Mouse (Mus musculus) embryonic facial prominence, embryonic 12.5 days (tissue): ENCODE measurements around the gene Cir1. TPM values are rescaled to one million over a fixed set of nuclear protein-coding genes. Genes with fewer than 3 reads are reported as not detected.
A peak's percentile ranks its signal among the peaks of the same experiment; 100 is the strongest.

Source experiments
- ATAC-seq: fragments of 200-750 bp; cut with Nextera tagmentation; 2 replicates; pipeline ENCODE4 v1.8.0; 2017; ENCODE audit not compliant: insufficient number of reproducible peaks, insufficient read depth, low FRiP score, low TSS enrichment
- H3K27ac ChIP-seq: fragments of 300-500 bp; sonication (generic); 2 replicates; pipeline ENCODE4 v1.5.1; 2016; ENCODE audit warnings: mild to moderate bottlenecking
- H3K27me3 ChIP-seq: fragments of 300-500 bp; sonication (generic); 2 replicates; pipeline ENCODE4 v1.6.1; 2016; ENCODE audit warnings: mild to moderate bottlenecking, moderate library complexity
- H3K36me3 ChIP-seq: fragments of 300-500 bp; sonication (generic); 2 replicates; pipeline ENCODE4 v1.6.1; 2016; ENCODE audit warnings: mild to moderate bottlenecking
- H3K4me1 ChIP-seq: fragments of 300-500 bp; sonication (generic); 2 replicates; pipeline ENCODE4 v1.6.1; 2016
- H3K4me2 ChIP-seq: fragments of 300-500 bp; sonication (generic); replicated peaks from 2 replicates; pipeline ENCODE4 v1.6.1; 2016; ENCODE audit warnings: mild to moderate bottlenecking, moderate library complexity
- H3K4me3 ChIP-seq: fragments of 300-500 bp; sonication (generic); 2 replicates; pipeline ENCODE4 v1.5.1; 2016; ENCODE audit warnings: mild to moderate bottlenecking
- H3K9ac ChIP-seq: fragments of 300-500 bp; sonication (generic); 2 replicates; pipeline ENCODE4 v1.6.1; 2016; ENCODE audit warnings: mild to moderate bottlenecking, moderate library complexity
- H3K9me3 ChIP-seq: fragments of 300-500 bp; sonication (generic); 2 replicates; pipeline ENCODE4 v1.6.1; 2016; ENCODE audit warnings: mild to moderate bottlenecking, moderate library complexity
- WGBS: fragments of 180-500 bp; shearing (Covaris S2); methylation state at CpG from one replicate; pipeline ENCODE4 v1.1.7; 2016; 5-methylcytosine and 5-hydroxymethylcytosine counted together
- polyA plus RNA-seq: library from polyadenylated mRNA; unstranded; fragments of >200 nt; fragmentation: Nextera tagmentation; extraction: Ambion mirVana; gene quantifications from 2 replicates; pipeline ENCODE4 v1.2.1, GENCODE M21; 2016

The Cir1 gene
- polyA plus RNA-seq, 1 experiment from 2014 or later = 29.7 TPM

DNA sequence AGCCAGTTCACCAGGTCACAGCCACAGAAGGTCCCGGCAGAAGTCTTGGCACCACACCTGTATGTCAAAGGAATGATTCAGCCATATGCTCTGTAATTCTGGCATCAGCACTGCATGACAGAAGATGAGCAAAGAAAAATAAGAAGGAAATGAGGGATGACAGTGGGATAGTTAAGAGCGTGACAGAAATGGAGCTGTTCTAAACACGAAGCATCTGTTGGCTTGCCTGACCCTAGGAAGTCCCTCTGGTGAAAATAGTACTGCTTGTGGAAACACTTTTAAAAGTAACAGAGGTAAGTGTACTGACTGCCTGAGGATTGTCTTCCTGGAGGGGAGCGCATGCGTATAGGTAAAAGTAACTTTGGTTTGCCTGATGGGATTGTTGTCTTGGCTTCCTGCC lies 31.2 kb upstream of the Cir1 start:
- no peak for ATAC-seq
- no peak overlapping the region for H3K4me2 ChIP-seq
- H3K36me3 ChIP-seq = no peaks in the 10 kb centered on the region
- H3K4me3 ChIP-seq = no peak overlapping the region
- no peaks in the 10 kb centered on the region for H3K9me3 ChIP-seq
- H3K27me3 ChIP-seq = no peaks in the 10 kb centered on the region
- no peak overlapping the region for H3K27ac ChIP-seq
- 85% methylated on average over 5 of the region's 5 CpGs for WGBS
- no peak overlapping the region for H3K9ac ChIP-seq
- H3K4me1 ChIP-seq = peaks cover 4% of the 10 kb centered on the region

- H3K27me3 ChIP-seq = no peaks in the 10 kb centered on the region
- ATAC-seq = no peak
- no peak overlapping the region for H3K4me3 ChIP-seq
- H3K9me3 ChIP-seq = no peaks in the 10 kb centered on the region
- H3K9ac ChIP-seq = no peak overlapping the region
- no peaks in the 10 kb centered on the region for H3K36me3 ChIP-seq
- H3K4me1 ChIP-seq = no peaks in the 10 kb centered on the region
- WGBS = 71% methylated on average over 8 of the region's 8 CpGs
- H3K4me2 ChIP-seq = no peak overlapping the region
- H3K27ac ChIP-seq = no peak overlapping the region
These were observed 25.9 kb upstream of the Cir1 start for GRCm38 (mm10) chr2:73338415-73338814.

DNA sequence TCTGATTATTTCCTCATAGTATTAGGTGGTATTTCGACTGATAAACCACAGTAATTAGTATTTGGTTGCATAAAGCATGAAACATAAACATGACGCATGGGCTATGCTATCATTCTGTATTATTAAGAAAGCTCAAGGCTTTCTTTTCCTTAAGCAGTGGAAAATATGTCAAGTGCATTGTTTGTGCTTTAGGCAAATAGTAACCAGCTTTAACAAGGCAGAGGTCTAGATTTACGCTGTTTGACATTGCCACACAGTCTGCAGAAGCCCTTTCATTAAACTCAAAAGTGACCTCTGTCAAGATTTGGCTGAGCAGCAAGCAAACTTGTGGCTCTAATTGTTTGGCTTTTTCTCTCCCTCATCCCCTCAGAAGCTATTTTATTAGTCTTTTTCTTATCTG lies 23.4 kb upstream of the Cir1 start:
- 80% methylated on average over 3 of the region's 3 CpGs for WGBS
- Histone ChIP-seq H3K9me3 (no peaks in the 10 kb centered on the region), H3K4me2 (no peak overlapping the region), H3K4me3 (no peak overlapping the region), H3K36me3 (no peaks in the 10 kb centered on the region), H3K27me3 (no peaks in the 10 kb centered on the region), H3K4me1 (no peaks in the 10 kb centered on the region), H3K9ac (no peak overlapping the region), H3K27ac (no peak overlapping the region)
- ATAC-seq = no peak

DNA sequence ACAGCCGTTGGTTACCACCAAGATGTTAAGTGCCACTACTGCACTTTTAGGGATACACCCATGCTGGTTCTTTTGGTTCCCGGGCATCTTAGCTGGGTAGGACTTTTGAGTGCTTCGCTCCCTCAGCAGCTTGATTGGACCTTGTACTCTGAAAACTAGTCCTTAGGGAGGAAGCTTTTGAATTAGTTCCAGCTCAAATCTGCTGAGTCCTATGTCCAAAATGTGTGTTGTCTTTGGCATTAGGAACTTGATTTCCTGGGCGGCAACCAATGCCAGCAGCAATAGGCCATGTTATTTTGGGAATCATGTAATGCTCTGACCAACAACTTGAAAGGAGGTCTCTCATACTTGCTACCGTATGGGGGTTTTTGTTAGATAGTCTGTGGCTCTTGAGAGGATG lies 13.4 kb upstream of the Cir1 start:
- Histone ChIP-seq H3K4me1 (no peaks in the 10 kb centered on the region), H3K27me3 (no peaks in the 10 kb centered on the region), H3K4me2 (no peak overlapping the region), H3K36me3 (no peaks in the 10 kb centered on the region), H3K27ac (no peak overlapping the region), H3K9ac (no peak overlapping the region), H3K9me3 (no peaks in the 10 kb centered on the region), H3K4me3 (no peak overlapping the region)
- 85% methylated on average over 5 of the region's 5 CpGs for whole genome bisulfite sequencing
- ATAC-seq = no peak

DNA sequence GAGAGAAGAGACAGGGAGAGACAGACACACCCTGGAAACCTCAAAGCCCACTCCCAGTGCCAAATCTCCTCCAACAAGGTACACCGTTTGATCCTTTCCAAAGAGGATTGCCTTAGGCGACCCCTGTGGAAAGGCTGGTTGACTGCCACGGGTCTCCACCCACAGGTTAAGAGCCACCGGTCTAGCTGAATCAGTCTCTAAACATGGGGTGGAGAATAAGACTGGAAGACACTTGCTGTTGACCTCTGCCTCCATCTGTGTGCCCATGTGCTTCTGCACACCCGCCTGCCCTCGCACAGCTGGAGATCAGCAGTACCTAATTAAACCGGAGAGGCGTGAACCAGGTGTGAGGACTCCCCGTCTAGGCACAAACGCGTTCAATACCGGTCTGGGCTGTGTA lies 10.5 kb upstream of the Cir1 start:
- Histone ChIP-seq H3K4me1 (no peaks in the 10 kb centered on the region), H3K27me3 (no peaks in the 10 kb centered on the region), H3K27ac (no peak overlapping the region), H3K4me3 (no peak overlapping the region), H3K36me3 (no peaks in the 10 kb centered on the region), H3K9me3 (no peaks in the 10 kb centered on the region), H3K4me2 (no peak overlapping the region), H3K9ac (no peak overlapping the region)
- WGBS = 68% methylated on average over 12 of the region's 12 CpGs
- no peak for ATAC-seq

- H3K9me3 ChIP-seq = no peaks in the 10 kb centered on the region
- WGBS = 83% methylated on average over 5 of the region's 5 CpGs
- no peak overlapping the region for H3K4me3 ChIP-seq
- H3K4me2 ChIP-seq = no peak overlapping the region
- H3K4me1 ChIP-seq = no peaks in the 10 kb centered on the region
- no peak for ATAC-seq
- no peak overlapping the region for H3K9ac ChIP-seq
- H3K27me3 ChIP-seq = no peaks in the 10 kb centered on the region
- no peaks in the 10 kb centered on the region for H3K36me3 ChIP-seq
- no peak overlapping the region for H3K27ac ChIP-seq
These were observed 6.7 kb upstream of the Cir1 start for GRCm38 (mm10) chr2:73319218-73319617.

DNA sequence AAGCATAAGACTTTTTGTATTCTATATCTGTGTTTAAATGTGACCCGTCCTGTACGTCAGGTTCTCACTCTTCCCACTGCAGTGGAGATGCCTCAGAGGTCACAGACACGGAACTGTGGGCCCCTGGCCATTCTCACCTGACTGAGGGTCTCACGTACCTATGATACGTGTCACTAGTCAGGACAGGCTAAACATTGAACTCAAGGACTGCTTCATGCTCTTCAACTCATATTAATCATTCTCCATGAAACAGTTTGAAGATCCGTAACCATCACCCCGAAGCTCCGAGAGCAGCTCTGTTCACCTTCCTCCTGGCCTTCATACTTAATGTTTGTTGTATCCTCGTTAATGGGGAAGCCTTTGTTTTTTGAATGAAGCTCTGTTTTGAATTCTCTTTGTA lies 4.9 kb upstream of the Cir1 start:
- no peaks in the 10 kb centered on the region for H3K9me3 ChIP-seq
- no peak for ATAC-seq
- H3K36me3 ChIP-seq = no peaks in the 10 kb centered on the region
- 93% methylated on average over 9 of the region's 9 CpGs for WGBS
- H3K4me1 ChIP-seq = no peaks in the 10 kb centered on the region
- no peaks in the 10 kb centered on the region for H3K27me3 ChIP-seq
- no peak overlapping the region for H3K4me3 ChIP-seq
- no peak overlapping the region for H3K9ac ChIP-seq
- no peak overlapping the region for H3K4me2 ChIP-seq
- no peak overlapping the region for H3K27ac ChIP-seq

DNA sequence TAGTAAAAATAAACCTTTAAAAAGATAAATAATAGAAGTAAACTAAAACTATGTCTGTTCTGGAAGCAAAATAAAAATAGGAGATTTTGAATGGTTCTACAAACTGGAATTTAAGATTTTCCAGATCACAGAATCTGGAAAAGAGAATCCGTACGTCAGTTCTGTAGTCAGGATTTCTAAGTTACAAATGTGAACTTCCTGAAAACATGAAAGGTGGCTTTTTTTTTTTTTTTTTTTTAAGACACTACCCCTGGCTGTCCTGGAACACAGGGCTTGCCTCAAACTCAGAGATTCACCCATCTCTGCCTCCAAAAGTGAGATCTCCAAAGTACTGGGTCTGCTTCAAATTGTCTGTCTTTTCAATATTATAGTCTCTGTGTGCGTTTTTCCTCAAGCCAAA lies 1.8 kb upstream of the Cir1 start:
- 89% methylated on average over 3 of the region's 3 CpGs for WGBS

GRCm38 (mm10) chr2:73313117-73313501 lies 608 bp upstream of the Cir1 start:
- ATAC-seq = 0 out of 2 replicates have a peak, but pooled peaks have one; percentile 19
- Histone ChIP-seq H3K4me3 (peak overlapping the region; percentile 90), H3K27ac (peak overlapping the region; percentile 78; the same call in 1 of the 2 replicates), H3K4me1 (peaks cover 9% of the 10 kb centered on the region), H3K36me3 (peaks cover 20% of the 10 kb centered on the region), H3K4me2 (peak overlapping the region; percentile 85), H3K9me3 (no peaks in the 10 kb centered on the region), H3K27me3 (no peaks in the 10 kb centered on the region), H3K9ac (peak overlapping the region; percentile 83; the same call in 1 of the 2 replicates)
- WGBS = 43% methylated on average over 14 of the region's 14 CpGs

More for the DNA sequence above, 1.8 kb upstream of the Cir1 start:
- no peak overlapping the region for H3K27ac ChIP-seq
- H3K4me3 ChIP-seq = no peak overlapping the region
- H3K4me1 ChIP-seq = peaks cover 9% of the 10 kb centered on the region
- H3K27me3 ChIP-seq = no peaks in the 10 kb centered on the region
- no peak overlapping the region for H3K4me2 ChIP-seq
- no peak overlapping the region for H3K9ac ChIP-seq
- no peaks in the 10 kb centered on the region for H3K9me3 ChIP-seq
- 0 out of 2 replicates have a peak, but pooled peaks cover 9% of the 10 kb centered on the region for H3K36me3 ChIP-seq
- no peak for ATAC-seq

GRCm38 (mm10) chr2:73306006-73306405 lies 6.5 kb downstream of the Cir1 start:
- H3K36me3 ChIP-seq = peaks cover 59% of the 10 kb centered on the region
- no peak for ATAC-seq
- H3K9ac ChIP-seq = no peak overlapping the region
- no peak overlapping the region for H3K4me2 ChIP-seq
- peaks cover under 1% of the 10 kb centered on the region; the same call in 1 of the 2 replicates for H3K4me1 ChIP-seq
- 90% methylated on average over 7 of the region's 7 CpGs for WGBS
- H3K9me3 ChIP-seq = no peaks in the 10 kb centered on the region
- H3K4me3 ChIP-seq = no peak overlapping the region
- no peak overlapping the region for H3K27ac ChIP-seq
- no peaks in the 10 kb centered on the region for H3K27me3 ChIP-seq

DNA sequence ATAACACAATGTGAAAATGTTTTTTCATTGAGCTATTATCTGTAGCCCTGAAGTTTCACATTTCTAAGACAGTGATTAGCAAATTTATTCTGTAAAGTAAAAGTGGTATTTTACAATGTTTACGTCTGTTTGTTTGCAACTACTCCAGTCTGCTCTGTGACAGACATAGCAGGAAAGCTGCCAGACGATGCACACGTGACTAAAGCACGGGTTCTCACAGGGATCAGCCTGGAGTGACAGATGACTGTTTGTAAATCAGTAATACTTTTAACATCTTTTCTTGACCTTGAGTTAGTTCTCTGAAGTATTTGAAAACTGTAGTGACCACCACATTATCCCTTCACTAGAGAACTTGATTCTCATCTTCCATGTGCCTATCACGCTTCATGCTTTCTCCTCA lies 8.0 kb downstream of the Cir1 start:
- 89% methylated on average over 5 of the region's 5 CpGs for WGBS
- Histone ChIP-seq H3K27me3 (no peaks in the 10 kb centered on the region), H3K4me3 (no peak overlapping the region), H3K4me1 (no peaks in the 10 kb centered on the region), H3K9ac (no peak overlapping the region), H3K4me2 (no peak overlapping the region), H3K9me3 (no peaks in the 10 kb centered on the region), H3K36me3 (peaks cover 57% of the 10 kb centered on the region), H3K27ac (no peak overlapping the region)
- ATAC-seq = no peak

DNA sequence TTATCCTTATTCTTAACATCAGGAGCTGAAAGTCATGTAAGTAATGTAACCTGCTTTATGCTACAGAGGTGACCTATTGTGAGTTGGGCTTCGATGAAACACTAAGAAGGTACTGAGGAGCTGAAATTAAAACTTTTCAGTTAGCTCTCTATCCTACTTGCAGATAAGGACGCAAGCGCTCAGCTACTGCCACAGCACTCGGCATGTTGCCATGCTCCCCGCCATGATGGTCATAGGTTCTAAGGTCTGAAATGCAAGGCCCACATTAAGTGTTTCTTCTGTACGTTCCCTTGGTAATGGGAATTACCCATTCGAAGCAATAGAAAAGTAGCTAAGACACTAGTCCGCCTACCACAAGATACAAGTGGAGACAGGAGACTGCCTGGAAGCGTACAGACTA lies 9.8 kb downstream of the Cir1 start:
- Histone ChIP-seq H3K4me1 (no peaks in the 10 kb centered on the region), H3K36me3 (peaks cover 46% of the 10 kb centered on the region), H3K4me3 (no peak overlapping the region), H3K4me2 (no peak overlapping the region), H3K9ac (no peak overlapping the region), H3K27ac (no peak overlapping the region), H3K9me3 (no peaks in the 10 kb centered on the region), H3K27me3 (no peaks in the 10 kb centered on the region)
- no peak for ATAC-seq
- 92% methylated on average over 9 of the region's 9 CpGs for WGBS

GRCm38 (mm10) chr2:73301979-73302378 lies 10.5 kb downstream of the Cir1 start:
- Histone ChIP-seq H3K4me1 (no peaks in the 10 kb centered on the region), H3K36me3 (peaks cover 39% of the 10 kb centered on the region), H3K4me3 (no peak overlapping the region), H3K9me3 (no peaks in the 10 kb centered on the region), H3K9ac (no peak overlapping the region), H3K4me2 (no peak overlapping the region), H3K27me3 (no peaks in the 10 kb centered on the region), H3K27ac (no peak overlapping the region)
- 88% methylated on average over 1 of the region's 1 CpGs for WGBS
- ATAC-seq = no peak
